14 mouse cellular contexts compared by ENCODE assay signal in genomic region chr9:61982940-61983620, GRCm38 (mm10). TPM values are rescaled to one million over a fixed set of nuclear protein-coding genes. Genes with fewer than 3 reads are reported as not detected.
DNase-seq lines count a peak whose midpoint lies in the region; ATAC-seq lines count a peak whose summit lies in the region.
"Had no signal": no experiment of that assay in that cellular context is flagged by ENCODE, and none has a peak within 500 bp of the region (broad histone marks: within the 10 kb centered on the region; RNA-seq: fewer than 3 reads in every experiment).

No protein-coding gene starts in this region.

- peak; percentile 95 for ATAC-seq in neutrophil, adult 5-6 weeks (ENCODE audit: extremely low read depth, insufficient number of reproducible peaks, low FRiP score, poor library complexity, severe bottlenecking)
- no peak for ATAC-seq in midbrain, embryonic 14.5 days (ENCODE audit: low FRiP score, low TSS enrichment)
- ATAC-seq: Patski had no signal

- no peak overlapping the region for H3K9ac ChIP-seq in midbrain, embryonic 14.5 days (replicated peaks; ENCODE audit: low read length)
- H3K9ac ChIP-seq: limb, embryonic 15.5 days had no signal

- H3K4me3 ChIP-seq in brown adipose tissue, adult 24 weeks (ENCODE audit: insufficient read depth, low read depth, low read length) = no peak overlapping the region
- no peak overlapping the region for H3K4me3 ChIP-seq in limb, embryonic 10.5 days
- H3K4me3 ChIP-seq in midbrain, embryonic 14.5 days (replicated peaks; ENCODE audit: low read depth, low read length) = no peak overlapping the region
- H3K4me3 ChIP-seq: limb, embryonic 15.5 days had no signal

- H3K27ac ChIP-seq in brown adipose tissue, adult 24 weeks (replicated peaks; ENCODE audit: low read depth, low read length) = 0 out of 2 replicates have a peak overlapping the region, but pooled peaks have one; percentile 2
- no peak overlapping the region for H3K27ac ChIP-seq in limb, embryonic 10.5 days
- no peak overlapping the region for H3K27ac ChIP-seq in midbrain, embryonic 14.5 days (replicated peaks; ENCODE audit: low read depth, low read length)
- H3K27ac ChIP-seq: limb, embryonic 15.5 days had no signal

- H3K4me1 ChIP-seq in brown adipose tissue, adult 24 weeks (ENCODE audit: control insufficient read depth, insufficient read depth, insufficient read length, low read length) = no peaks in the 10 kb centered on the region
- peaks cover 15% of the 10 kb centered on the region for H3K4me1 ChIP-seq in limb, embryonic 10.5 days
- no peaks in the 10 kb centered on the region for H3K4me1 ChIP-seq in midbrain, embryonic 14.5 days (ENCODE audit: control insufficient read depth, insufficient read depth, low read length)

- no peak overlapping the region for H3K4me2 ChIP-seq in midbrain, embryonic 14.5 days (ENCODE audit: low read length)
- H3K4me2 ChIP-seq: limb, embryonic 15.5 days had no signal

- peak; percentile 21 to 41 for DNase-seq in spleen, adult 18-20 months
- DNase-seq in spleen, adult 12 weeks (ENCODE audit: low spot score) = no peak
- DNase-seq in limb, embryonic 10.5 days (ENCODE audit: low spot score) = no peak
- DNase-seq in midbrain, embryonic 14.5 days = no peak
- no peak for DNase-seq in layer of hippocampus, postnatal 36 days
- no peak for DNase-seq in ovary, postnatal 14 days (ENCODE audit: low spot score)
- DNase-seq: gastrocnemius, postnatal 14 days; heart, postnatal 10 days; kidney, adult 8-10 months; layer of hippocampus, adult 9-11 months had no signal

- H3K27me3 ChIP-seq in limb, embryonic 10.5 days (ENCODE audit: low read depth, poor library complexity, severe bottlenecking) = no peaks in the 10 kb centered on the region
- H3K27me3 ChIP-seq in midbrain, embryonic 14.5 days (ENCODE audit: control insufficient read depth, insufficient read depth, low read length) = no peaks in the 10 kb centered on the region
- H3K27me3 ChIP-seq: limb, embryonic 15.5 days; Patski had no signal

- no peaks in the 10 kb centered on the region for H3K36me3 ChIP-seq in limb, embryonic 10.5 days
- no peaks in the 10 kb centered on the region for H3K36me3 ChIP-seq in midbrain, embryonic 14.5 days (ENCODE audit: control insufficient read depth, insufficient read depth, low read length)
- H3K36me3 ChIP-seq: limb, embryonic 15.5 days had no signal

- H3K9me3 ChIP-seq in limb, embryonic 10.5 days (replicated peaks) = no peaks in the 10 kb centered on the region
- H3K9me3 ChIP-seq in midbrain, embryonic 14.5 days (ENCODE audit: control insufficient read depth, low read length) = no peaks in the 10 kb centered on the region
- H3K9me3 ChIP-seq: limb, embryonic 15.5 days had no signal

- 88% methylated on average over 7 of the region's 7 CpGs for WGBS in limb, embryonic 10.5 days
- WGBS in midbrain, embryonic 14.5 days = 89% methylated on average over 7 of the region's 7 CpGs

RNA-seq across cellular contexts. Expression of gene Kif23, which starts 36.5 kb away (rescaled TPM):
- polyA plus RNA-seq in brown adipose tissue, adult 24 weeks (2012; ENCODE audit: insufficient read depth, insufficient read length, missing spikeins) = 1.1 and 1.6 TPM in 2 replicates
- total RNA-seq in neutrophil, adult 5-6 weeks (2017) = 186 and 218 TPM in 2 replicates
- polyA plus RNA-seq in limb, embryonic 10.5 days (2016; fragmentation: Nextera tagmentation; extraction: Ambion mirVana) = 102 and 117 TPM in 2 replicates
- polyA plus RNA-seq in midbrain, embryonic 14.5 days (2014; fragmentation: Nextera tagmentation; extraction: Ambion mirVana) = 9.6 and 26.3 TPM in 2 replicates
- total RNA-seq in layer of hippocampus, postnatal 36 days (2021) = 1 to 10 TPM; 1.2 to 2.3 TPM

RNA-seq across cellular contexts. Expression of gene Paqr5, which starts 43.6 kb away (rescaled TPM):
- polyA plus RNA-seq in brown adipose tissue, adult 24 weeks (2012; ENCODE audit: insufficient read depth, insufficient read length, missing spikeins) = not detected in 2 replicates
- 0.23 and 0.98 TPM in 2 replicates for total RNA-seq in neutrophil, adult 5-6 weeks (2017)
- 0.87 and 1.1 TPM in 2 replicates for polyA plus RNA-seq in limb, embryonic 10.5 days (2016; fragmentation: Nextera tagmentation; extraction: Ambion mirVana)
- 0.15 and 0.38 TPM in 2 replicates for polyA plus RNA-seq in midbrain, embryonic 14.5 days (2014; fragmentation: Nextera tagmentation; extraction: Ambion mirVana)
- 1 to 10 TPM; 1.6 to 4.7 TPM for total RNA-seq in layer of hippocampus, postnatal 36 days (2021)
- total RNA-seq: heart, postnatal 10 days had no signal

Comparison
In these comparisons a context has a peak if more than half of its experiments do, and no peak if none do; other contexts are left out.
1. DNase-seq: peak in spleen, adult 18-20 months (2 of 2); none in spleen, adult 12 weeks (single experiment), limb, embryonic 10.5 days (single experiment), midbrain, embryonic 14.5 days (single experiment), layer of hippocampus, postnatal 36 days (0 of 2) and ovary, postnatal 14 days (single experiment).